In the genomic region with DNA sequence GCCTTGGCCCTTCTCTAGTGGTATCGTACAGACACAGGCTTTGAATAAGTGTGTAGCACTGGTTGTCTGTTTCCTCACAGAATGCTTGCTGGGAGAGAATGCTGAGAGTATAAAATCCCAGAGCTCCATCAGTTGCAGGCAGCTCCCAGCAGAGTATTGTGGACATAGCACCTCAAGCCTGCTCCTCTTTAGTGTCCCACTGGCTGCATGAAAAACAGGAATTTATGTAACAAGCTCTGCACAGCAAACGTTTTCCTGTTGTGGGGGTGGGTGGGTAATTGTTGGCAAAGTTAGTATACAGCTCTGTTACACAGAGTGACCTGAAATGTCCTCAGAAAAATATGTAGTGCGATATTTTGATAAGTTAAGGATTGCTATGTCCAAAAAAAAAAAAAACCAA, we compare ENCODE assay signal across 10 mouse cellular contexts.
DNase-seq lines count a peak whose midpoint lies in the region; ATAC-seq and TF ChIP-seq lines count a peak whose summit lies in the region.
"Had no signal": no experiment of that assay in that cellular context is flagged by ENCODE, and none has a peak within 500 bp of the region (broad histone marks: within the 10 kb centered on the region; RNA-seq: fewer than 3 reads in every experiment).

No protein-coding gene starts in this region.

- DNase-seq in cerebellum, adult 9-11 months: no peak
- DNase-seq in kidney, adult 2 months: peak; percentile 60
- no peak for DNase-seq in kidney, adult 11 months
- no peak for DNase-seq in liver, adult 2 months (ENCODE audit: extremely low read depth, low read depth, low spot score)
- DNase-seq in Muller cell, postnatal 12 days (ENCODE audit: inconsistent ontology term): peak; percentile 56
- DNase-seq: heart, postnatal 4 days had no signal

- H3K4me3 ChIP-seq in kidney, adult 2 months (ENCODE audit: insufficient read depth, low read depth, low read length): no peak overlapping the region
- no peak overlapping the region for H3K4me3 ChIP-seq in liver, adult 2 months (ENCODE audit: insufficient read depth, low read depth, low read length)
- no peak overlapping the region for H3K4me3 ChIP-seq in liver, embryonic 12.5 days
- H3K4me3 ChIP-seq in intestine, postnatal 0 days (ENCODE audit: low read depth, low read length): no peak overlapping the region

- peaks cover 3% of the 10 kb centered on the region; the same call in 1 of the 2 replicates for H3K36me3 ChIP-seq in kidney, adult 2 months (ENCODE audit: control insufficient read depth, insufficient read depth, low read length)
- peaks cover 6% of the 10 kb centered on the region for H3K36me3 ChIP-seq in liver, adult 2 months (ENCODE audit: control insufficient read depth, insufficient read depth, low read length)
- peaks cover 13% of the 10 kb centered on the region for H3K36me3 ChIP-seq in liver, embryonic 12.5 days
- peaks cover 14% of the 10 kb centered on the region; the same call in 1 of the 2 replicates for H3K36me3 ChIP-seq in intestine, postnatal 0 days (ENCODE audit: control insufficient read depth, insufficient read depth)

- H3K79me2 ChIP-seq in liver, adult 2 months (ENCODE audit: control insufficient read depth, insufficient read depth, low read length): peaks cover 40% of the 10 kb centered on the region

- H3K4me1 ChIP-seq in kidney, adult 2 months (ENCODE audit: control insufficient read depth, insufficient read depth, low read length): peaks cover 44% of the 10 kb centered on the region
- peaks cover 34% of the 10 kb centered on the region for H3K4me1 ChIP-seq in liver, adult 2 months (ENCODE audit: control insufficient read depth, insufficient read depth, low read length)
- peaks cover 8% of the 10 kb centered on the region for H3K4me1 ChIP-seq in liver, embryonic 12.5 days
- H3K4me1 ChIP-seq in intestine, postnatal 0 days (replicated peaks; ENCODE audit: control insufficient read depth, insufficient read depth, low read length): peaks cover 16% of the 10 kb centered on the region

- ATAC-seq in cerebellum, adult (ENCODE audit: insufficient number of reproducible peaks, low FRiP score, low TSS enrichment): 0 out of 2 replicates have a peak, but pooled peaks have one; percentile 24
- ATAC-seq in liver, embryonic 12.5 days: no peak
- no peak for ATAC-seq in intestine, postnatal 0 days

- no peaks in the 10 kb centered on the region for H3K27me3 ChIP-seq in kidney, adult 2 months (replicated peaks; ENCODE audit: control insufficient read depth, insufficient read depth, low read length)
- no peaks in the 10 kb centered on the region for H3K27me3 ChIP-seq in liver, adult 2 months (ENCODE audit: control insufficient read depth, insufficient read depth, low read length)
- no peaks in the 10 kb centered on the region for H3K27me3 ChIP-seq in liver, embryonic 12.5 days (replicated peaks)
- no peaks in the 10 kb centered on the region for H3K27me3 ChIP-seq in intestine, postnatal 0 days (replicated peaks; ENCODE audit: control insufficient read depth, insufficient read depth, low read length)
- H3K27me3 ChIP-seq: CH12.LX had no signal

- 24% methylated on average over 3 of the region's 3 CpGs for WGBS in kidney, adult 2 months
- WGBS in liver, adult 2 months: 25% methylated on average over 3 of the region's 3 CpGs
- WGBS in liver, embryonic 12.5 days (ENCODE audit: insufficient replicate concordance): 48% methylated on average over 3 of the region's 3 CpGs
- WGBS in intestine, postnatal 0 days: 50% methylated on average over 3 of the region's 3 CpGs

- no peak overlapping the region for H3K4me2 ChIP-seq in liver, embryonic 12.5 days
- H3K4me2 ChIP-seq in intestine, postnatal 0 days (replicated peaks; ENCODE audit: low read depth): no peak overlapping the region

- H3K9me3 ChIP-seq in liver, embryonic 12.5 days (replicated peaks): no peaks in the 10 kb centered on the region
- H3K9me3 ChIP-seq in intestine, postnatal 0 days (ENCODE audit: control insufficient read depth): no peaks in the 10 kb centered on the region

- TF ChIP-seq CTCF in kidney, adult 2 months (conservative IDR thresholded peaks at IDR 0.05; ENCODE audit: insufficient read depth, insufficient read length, low read depth, low read length): no peak
- no peak for TF ChIP-seq CTCF in liver, adult 2 months (IDR thresholded peaks at IDR 0.05; ENCODE audit: low read depth, low read length)
- no peak for TF ChIP-seq CTCF in intestine, postnatal 0 days (IDR thresholded peaks at IDR 0.05; ENCODE audit: low read depth)

- peak overlapping the region; percentile 17; the same call in 1 of the 2 replicates for H3K9ac ChIP-seq in liver, adult 2 months (ENCODE audit: low read depth, low read length)
- no peak overlapping the region for H3K9ac ChIP-seq in liver, embryonic 12.5 days
- H3K9ac ChIP-seq in intestine, postnatal 0 days (ENCODE audit: low read depth, low read length): no peak overlapping the region

- no peak for TF ChIP-seq POLR2A in kidney, adult 2 months (IDR thresholded peaks at IDR 0.05; ENCODE audit: low read depth, low read length)
- TF ChIP-seq POLR2A in liver, adult 2 months (IDR thresholded peaks at IDR 0.05; ENCODE audit: extremely low read depth, insufficient read depth, low read length): no peak

- H3K27ac ChIP-seq in kidney, adult 2 months (ENCODE audit: insufficient read depth, low read depth, low read length): peak overlapping the region; percentile 10; the same call in 1 of the 2 replicates
- H3K27ac ChIP-seq in liver, adult 2 months (replicated peaks; ENCODE audit: insufficient read depth, low read depth, low read length): peak overlapping the region; percentile 61
- H3K27ac ChIP-seq in liver, embryonic 12.5 days: no peak overlapping the region
- H3K27ac ChIP-seq in intestine, postnatal 0 days (ENCODE audit: low read depth, low read length): no peak overlapping the region

Comparison
In these comparisons a context has a peak if more than half of its experiments do, and no peak if none do; other contexts are left out.
1. DNase-seq: peak in kidney, adult 2 months (single experiment) and Muller cell, postnatal 12 days (single experiment); none in cerebellum, adult 9-11 months (single experiment), kidney, adult 11 months (single experiment) and liver, adult 2 months (single experiment).
2. H3K27ac ChIP-seq: peak in kidney, adult 2 months (single experiment) and liver, adult 2 months (single experiment); none in liver, embryonic 12.5 days (single experiment) and intestine, postnatal 0 days (single experiment).